Mouse (Mus musculus) heart, postnatal 25 days (tissue): Measurements from ENCODE around the gene Kcnip3. TPM values are rescaled to one million over a fixed set of nuclear protein-coding genes. Genes with fewer than 3 reads are reported as not detected.

Experiments used
- DNase-seq: peaks from one replicate; pipeline ENCODE4 v3.0.0; 2022; ENCODE audit warnings: low spot score
- intact Hi-C: fragments of 180-260 bp; cut with DNase I; formaldehyde crosslinking; loops from one replicate; pipeline ENCODE4 v1.15.1; 2025
- total RNA-seq, 2 experiments: library from RNA; stranded (reverse); gene quantifications; 2 replicates each; pipeline ENCODE4 v1.2.3; 2021

Kcnip3 gene
- total RNA-seq, 2 experiments from 2014 or later, result 1.1 to 1.7 TPM

DNA sequence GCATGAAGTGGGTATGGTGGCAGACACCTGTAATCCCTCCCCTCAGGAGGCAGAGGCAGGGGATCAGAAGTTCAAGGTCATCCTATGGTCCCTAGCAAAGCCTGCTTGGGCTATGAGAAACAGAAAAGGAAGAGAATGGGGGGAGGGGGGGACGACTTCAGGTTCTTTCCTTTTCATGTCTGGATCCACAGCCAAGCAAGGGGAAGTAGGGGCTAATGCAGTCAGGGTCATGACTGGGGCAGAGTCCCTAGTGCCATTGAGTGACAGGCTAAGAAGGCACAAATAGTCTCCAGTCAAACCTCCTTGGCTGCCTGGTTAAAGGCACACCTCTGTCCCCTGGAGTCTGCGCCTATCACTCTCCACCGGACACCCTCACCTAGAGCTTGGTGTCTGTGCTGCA is 3.1 kb downstream of the Kcnip3 start:
- intact Hi-C loops, result no loop called here

DNA sequence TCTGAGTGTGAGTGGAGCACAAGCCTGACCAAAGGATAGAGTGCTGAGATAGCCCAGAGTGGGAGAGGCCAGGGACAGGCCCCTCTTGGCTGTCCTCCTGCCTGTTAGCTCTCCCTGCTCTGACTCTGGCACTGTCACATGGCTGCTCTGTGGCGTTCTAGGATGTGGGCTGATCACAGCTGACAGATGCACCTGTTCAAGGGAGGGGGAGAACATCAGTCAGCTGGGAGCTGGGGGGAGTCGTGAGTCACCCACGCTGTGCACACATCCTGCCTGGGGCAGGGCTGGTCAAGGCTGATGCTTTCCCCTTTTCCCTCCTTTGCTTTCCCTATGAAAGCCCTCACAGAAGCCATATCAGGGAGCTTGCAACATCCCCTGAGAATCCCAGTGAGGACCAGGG is 3.6 kb downstream of the Kcnip3 start:
- no peak for DNase-seq
- intact Hi-C loops, result no loop called here

More for the DNA sequence above, 3.1 kb downstream of the Kcnip3 start:
- no peak for DNase-seq

DNA sequence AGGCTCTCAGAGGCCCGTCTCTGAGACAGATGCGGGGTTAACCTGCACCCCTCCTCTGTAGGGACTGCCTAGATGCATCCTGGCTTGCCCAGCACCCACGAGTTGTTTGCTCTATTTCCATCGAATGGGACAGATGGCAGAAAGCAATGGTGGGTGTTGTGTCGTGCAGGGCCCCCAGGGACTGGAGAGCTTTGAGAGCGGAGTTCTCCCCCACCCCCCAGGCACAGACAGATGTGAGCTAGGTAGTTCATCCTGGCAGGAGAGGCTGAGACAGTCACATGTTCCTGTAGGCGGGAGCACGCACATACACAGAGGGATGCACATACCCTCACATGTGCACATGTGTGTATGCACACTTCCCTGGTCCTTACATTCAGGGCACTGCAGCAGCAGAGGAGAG is 4.8 kb downstream of the Kcnip3 start:
- no peak for DNase-seq
- intact Hi-C loops, result no loop called here

DNA sequence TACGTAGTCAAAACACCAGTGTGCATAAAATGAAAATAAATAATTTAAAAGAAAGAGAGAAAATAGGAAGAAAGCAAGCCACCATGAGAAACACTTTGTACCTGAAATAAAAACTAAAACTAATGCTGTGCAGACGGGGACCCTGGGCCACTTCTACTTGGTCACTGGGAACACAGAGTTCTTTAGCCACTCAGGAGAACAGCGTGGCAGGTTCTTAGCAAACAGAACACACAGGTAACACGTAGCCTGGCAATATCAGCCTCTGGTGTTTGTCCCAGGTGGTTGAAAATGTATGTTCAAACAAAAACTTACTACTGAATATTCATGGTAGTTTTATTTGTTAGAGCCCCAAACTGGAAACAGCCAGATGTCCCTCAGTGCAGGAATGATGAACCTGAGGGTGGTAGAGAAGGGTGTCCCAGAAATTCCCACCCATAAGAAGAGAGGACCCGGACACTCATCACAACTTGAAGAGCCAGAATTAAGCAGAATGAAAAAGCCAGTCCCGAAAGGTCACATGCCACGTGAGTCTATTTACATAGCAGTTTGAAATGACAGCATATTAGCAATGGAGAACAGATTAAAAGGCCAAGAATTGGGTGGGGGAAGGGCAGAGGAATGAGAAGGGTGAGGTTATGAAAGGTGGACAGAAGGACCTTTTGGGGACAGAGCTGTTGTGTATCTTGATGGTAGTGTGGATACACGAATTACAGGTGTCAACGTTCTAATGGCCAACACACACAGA is 7.3 kb downstream of the Kcnip3 start:
- intact Hi-C loops, result no loop called here
- DNase-seq, result no peak

DNA sequence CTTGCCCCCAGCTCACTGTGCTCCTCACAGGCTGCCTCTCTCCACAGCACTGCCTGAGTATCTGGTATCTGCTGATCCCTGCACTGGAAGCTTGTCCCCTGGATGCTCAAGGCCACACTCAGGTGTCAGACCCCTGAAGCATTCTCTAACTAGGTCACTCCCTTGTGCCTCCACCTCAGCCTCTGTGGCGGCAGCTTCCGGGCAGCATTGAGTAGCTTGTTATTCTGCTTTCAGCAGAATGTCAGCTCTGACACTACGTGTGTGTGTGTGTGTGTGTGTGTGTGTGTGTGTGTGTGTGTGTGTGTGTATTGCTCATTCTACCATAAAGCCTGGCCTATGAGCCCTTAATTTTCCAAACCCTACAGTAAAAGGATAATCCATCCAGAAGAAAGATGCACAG is 8.7 kb downstream of the Kcnip3 start:
- no peak for DNase-seq
- intact Hi-C loops, result no loop called here

DNA sequence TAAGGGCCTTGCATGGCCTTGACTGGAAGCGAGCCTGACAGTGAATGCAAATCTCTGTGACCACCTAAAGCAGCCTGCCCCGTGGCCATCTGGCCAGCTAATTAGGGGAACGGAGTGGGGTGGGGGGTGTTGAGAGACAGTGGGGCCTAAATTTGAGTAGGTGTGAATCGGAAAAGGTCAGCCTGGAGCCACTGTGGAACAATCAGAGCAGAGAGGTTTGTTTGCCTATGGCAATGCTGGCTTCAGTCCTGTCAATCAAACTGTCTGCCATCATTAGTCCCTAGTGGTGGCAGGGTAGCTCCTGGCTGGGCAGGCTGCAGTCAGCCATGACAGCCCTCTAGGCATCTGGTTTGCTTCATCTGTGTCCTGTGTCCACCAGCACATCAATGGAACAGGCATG is 10.5 kb downstream of the Kcnip3 start:
- intact Hi-C loops, result no loop called here
- no peak for DNase-seq

DNA sequence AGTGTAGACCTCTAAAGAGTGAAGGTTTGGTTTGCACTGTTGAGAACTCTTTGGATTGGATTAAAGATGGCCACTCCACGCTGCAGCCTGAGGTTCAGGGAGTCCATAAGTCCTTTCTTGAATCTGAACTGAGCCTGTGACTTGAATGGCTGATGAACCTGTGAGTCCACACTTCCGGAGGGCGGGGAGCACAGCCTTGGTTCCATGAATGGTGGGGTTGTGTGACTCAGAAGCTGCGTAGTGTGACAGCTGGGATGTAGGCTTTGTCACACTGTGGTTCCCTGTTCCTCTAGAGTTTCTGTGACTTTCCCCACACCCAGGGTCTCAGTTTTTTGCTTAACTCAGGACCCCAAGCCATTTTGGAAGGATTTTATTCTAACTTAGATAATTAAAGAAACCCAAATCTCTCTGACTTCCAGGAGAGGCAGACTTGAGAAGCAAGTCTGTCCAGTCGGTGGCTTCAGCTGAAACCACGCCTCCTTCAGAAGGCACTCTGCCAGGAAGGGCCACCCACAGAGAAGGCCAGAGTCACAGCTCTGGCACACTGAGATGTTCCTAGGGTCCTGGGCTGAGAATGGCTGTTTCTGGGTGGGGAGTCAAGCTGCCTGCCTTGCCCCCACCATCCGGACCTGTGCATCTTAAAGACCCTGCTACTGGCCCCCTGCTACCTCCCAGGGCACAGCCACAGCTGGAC is 13.8 kb downstream of the Kcnip3 start:
- no peak for DNase-seq
- intact Hi-C loops, result loop anchor here (1.0 kb wide), 1 partner anchor 51 kb away; no protein-coding TSS in a partner anchor

DNA sequence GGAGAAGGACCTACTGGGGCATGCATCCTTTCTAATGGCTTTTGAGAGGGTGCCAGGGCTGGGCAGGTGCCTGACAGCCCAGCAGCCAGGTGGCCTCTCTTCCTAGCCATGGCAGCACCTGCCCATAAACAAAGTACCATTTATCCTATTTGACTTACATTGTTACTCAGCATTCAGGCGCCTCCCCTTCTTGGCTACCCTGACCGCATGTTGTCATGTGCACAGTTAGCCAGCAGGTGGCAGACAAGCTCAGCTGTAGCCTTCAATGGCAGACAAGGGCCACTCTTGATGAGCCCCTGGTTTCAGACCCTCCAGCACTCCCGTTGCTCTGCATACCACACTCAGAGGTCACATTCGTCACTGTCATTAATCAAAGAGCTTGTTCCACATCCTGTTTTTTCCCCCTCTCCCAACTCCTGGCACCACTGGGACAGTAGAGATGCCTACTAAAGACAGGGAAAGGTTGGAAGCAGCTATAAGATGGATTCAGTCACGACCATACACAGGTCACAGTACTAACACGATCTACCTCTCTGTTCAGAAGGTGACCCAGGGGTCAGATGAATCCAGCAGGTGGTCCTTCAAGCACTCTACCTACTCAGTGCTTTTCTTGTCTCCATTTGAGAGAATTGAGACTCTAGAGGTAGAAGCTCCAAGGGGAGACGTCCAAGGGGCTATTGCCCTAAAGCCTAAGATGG is 14.7 kb downstream of the Kcnip3 start:
- intact Hi-C loops, result loop anchor here (1.0 kb wide), 1 partner anchor 52 kb away; no protein-coding TSS in a partner anchor
- DNase-seq, result peak; percentile 28

DNA sequence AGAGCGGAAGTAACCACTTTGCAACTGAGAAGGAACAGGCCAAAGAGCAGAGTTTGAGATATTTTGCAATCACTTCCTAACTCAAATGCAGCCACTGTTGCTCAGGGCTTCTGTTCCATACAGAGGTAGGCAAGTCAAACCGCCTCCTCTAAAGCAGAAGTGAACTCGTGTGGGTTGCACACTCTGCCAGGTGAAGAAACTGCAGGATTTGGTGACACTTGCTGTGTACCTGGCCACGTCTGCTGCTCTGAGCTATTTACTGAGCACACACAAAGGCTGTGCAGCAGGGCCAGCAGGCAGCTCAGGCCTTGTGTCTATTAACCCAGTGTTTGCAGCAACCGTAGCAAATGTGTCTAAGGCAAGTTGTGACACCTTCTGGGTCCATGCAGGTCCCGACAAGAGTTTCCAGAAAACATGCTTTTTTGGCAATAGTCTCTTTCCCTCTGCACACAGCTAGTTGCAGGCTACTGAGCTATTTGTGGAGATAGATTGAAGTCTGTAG is 15.7 kb downstream of the Kcnip3 start:
- no peak for DNase-seq
- intact Hi-C loops, result no loop called here

DNA sequence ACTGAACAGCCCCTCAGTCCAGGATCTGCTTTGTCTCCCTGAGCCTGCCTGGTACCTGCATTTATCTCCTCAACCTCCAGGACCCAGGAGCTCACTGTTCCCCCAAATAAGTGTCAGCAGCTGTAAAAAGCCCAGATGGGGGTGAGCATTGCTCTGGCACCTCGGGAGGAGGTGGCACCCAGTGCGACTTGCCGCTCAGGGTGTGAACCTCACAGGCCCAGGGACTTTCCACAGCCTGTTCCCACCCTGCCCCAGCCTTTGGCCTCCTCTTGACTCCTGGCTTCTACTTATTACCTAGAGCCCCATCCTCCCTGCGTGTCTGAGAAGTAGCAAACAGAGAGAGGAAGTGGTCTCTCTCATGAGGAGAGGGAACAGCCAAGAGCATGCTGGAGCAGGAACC is 16.7 kb downstream of the Kcnip3 start:
- intact Hi-C loops, result no loop called here
- no peak for DNase-seq

DNA sequence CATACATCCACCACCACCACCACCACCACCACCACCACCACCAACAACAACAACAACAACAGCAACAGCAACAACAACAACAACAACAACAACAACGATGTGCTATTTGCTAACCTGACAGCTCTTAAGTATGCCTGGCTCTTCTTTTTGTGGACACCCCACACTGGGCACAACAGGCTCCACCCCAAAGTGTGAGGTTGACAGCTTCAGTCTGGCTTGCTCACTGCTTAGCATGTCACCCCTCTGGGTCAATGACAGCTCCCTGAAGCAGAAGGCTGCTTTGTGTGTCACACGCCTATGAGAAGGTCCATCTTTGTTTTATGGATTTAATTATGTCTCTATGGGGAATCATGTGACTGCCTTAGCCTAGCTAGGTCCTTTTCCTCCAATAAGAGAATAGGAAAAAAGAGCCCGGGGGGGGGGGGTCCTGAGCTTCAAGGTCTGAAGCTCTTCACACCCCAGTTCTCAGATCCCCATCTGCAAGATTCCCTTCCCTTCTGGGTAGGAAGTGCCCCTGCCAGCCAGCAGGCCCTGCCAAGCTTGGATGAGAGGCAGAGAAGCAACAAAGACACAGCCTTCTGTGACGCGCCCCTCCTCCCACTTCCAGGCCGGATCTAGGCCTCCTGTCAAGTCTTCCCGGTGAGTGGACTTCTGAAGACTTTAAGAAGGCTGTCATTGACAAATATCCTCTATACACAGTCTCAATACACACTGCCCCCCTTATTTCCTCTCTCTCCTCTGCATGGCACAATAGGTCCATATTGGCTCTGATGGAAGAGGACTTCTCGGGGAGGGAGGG is 17.9 kb downstream of the Kcnip3 start:
- intact Hi-C loops, result loop anchor here (5.0 kb wide), 1 partner anchor 142 kb away; the partner anchor contains the start of gene Adra2b
- no peak for DNase-seq

DNA sequence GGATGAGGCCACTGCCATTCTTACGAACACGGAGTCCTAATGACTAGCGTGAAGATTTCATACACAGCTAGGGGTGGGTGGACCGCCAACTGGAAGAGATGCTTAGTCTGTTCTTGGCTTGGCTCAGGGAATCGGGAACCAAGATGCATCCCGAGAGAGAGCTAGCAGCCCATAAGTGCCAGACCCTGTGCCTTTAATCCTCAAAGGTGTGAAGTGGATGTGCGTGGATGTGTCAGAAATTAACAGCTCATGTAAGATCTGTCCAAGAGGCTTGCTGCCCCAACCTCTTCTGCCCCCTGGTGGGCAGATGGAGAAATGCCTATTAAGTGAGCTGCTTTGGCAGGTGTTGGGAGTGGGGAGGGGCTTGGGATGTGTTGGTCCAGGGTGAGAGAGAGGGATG is 20.8 kb downstream of the Kcnip3 start:
- no peak for DNase-seq
- intact Hi-C loops, result loop anchor here (1.0 to 5.0 kb wide), 2 partner anchors 39 to 139 kb away; partner anchors contain the start of gene Adra2b

DNA sequence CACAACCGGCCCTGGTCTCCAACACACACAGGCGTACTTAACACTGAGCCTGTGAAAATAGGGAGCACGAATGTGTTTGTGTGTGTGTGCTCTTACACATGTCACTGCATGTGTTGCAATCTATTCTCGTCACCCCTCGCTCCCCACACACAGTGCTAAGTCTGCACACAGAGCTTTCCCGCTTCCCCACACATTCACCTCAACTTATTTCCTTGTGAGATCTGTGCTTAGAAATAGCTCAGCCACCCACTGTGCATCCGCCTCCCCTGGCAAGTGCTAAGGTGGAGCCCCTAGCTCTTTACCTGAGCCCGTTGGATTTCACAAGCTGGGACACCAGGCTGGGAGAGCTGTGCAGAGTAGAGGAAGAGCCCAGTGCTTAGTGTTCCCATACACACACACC is 23.1 kb downstream of the Kcnip3 start:
- DNase-seq, result no peak
- intact Hi-C loops, result no loop called here

DNA sequence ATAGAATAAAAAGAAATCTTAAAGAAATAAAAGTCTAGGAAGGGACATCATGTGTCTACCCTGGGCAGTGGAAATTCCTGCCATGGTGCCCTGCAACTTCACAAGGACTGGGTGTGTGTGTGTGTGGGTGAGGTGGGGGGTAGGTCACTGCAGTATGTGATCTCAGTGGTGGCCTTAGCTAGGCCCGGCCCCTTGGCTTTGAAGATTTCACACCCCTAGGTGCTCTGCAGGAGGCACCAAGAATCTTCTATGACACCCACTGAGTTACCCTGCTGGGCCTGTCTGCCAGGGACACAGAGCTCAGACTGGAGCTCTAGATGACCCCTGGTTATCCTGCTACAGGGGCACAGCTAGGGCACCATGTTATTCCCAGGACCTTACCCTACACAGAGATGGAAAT is 25.6 kb downstream of the Kcnip3 start:
- DNase-seq, result no peak
- intact Hi-C loops, result no loop called here

DNA sequence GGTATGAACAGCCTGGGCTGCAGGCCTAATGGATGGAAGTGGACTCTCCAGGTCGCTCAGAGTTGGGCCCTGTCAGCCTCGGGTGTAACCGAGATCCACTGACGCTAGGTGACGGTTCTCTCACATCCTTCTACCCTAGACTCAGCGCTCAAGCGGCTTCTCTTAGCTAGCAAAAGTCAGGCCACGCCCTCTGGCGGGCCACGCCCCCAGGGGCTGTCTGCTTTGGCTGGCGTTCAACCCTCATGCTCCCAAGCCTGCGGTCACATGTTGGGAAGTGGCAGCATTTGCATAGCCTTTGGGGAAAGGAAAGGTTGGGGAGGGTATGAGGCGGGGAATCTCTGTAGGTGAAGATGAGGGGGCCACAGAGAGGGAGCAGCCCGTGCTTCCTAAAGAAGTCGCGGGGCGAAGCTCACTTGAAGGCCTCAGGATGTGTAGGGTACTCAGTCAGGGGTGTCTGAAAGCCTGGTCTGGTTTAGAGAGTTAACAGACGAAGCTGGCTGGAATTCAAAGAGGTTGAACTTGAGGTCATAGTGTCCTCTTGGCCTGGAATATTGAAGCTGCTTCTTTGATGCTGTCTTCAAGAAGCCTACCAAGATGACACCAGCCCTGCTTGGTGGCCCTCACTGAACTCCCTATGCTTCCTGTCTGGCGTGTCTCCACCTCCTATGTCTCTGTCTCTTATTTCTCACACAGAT is 37.3 kb downstream of the Kcnip3 start:
- intact Hi-C loops, result no loop called here
- DNase-seq, result peak; percentile 50

DNA sequence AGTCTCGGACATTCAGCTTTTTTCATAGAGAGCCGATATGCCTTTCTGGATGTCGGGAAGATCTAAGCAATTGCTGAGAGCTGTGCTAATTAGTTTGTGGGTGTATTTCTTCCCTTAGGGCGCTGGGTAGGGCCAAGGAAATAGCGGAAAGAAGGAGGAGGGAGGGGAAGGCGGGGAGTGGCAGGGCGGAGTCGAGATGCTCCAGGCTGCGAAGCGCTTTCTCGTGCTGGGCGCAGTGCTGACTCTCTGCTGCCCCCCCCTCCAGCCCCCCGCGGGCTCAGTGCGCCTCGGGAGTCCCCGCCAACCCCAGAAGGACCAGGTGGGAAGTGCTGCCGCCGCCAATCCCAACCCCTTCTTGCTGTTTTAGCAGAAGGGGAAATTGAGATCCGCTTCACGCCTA is 38.9 kb downstream of the Kcnip3 start:
- intact Hi-C loops, result no loop called here
- DNase-seq, result no peak

DNA sequence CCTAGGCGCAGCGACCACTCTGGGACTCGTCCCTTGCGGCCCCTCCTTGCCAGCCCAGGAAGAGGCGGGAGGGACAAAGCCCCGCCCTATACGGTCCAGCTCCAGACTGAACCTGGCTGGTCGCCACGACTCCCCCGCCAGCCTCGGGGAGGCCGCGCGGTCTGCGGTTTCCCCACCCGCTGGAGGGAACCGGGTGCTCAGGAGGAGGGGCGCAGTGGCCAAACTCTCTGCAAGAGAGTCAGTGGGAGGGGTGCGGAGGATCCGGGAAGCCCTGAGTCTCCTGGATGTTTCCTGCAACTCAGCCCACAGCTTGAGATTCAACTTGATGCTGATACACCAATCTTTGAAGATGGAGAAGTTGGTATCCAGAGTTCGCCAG is 39.4 kb downstream of the Kcnip3 start:
- intact Hi-C loops, result no loop called here

DNA sequence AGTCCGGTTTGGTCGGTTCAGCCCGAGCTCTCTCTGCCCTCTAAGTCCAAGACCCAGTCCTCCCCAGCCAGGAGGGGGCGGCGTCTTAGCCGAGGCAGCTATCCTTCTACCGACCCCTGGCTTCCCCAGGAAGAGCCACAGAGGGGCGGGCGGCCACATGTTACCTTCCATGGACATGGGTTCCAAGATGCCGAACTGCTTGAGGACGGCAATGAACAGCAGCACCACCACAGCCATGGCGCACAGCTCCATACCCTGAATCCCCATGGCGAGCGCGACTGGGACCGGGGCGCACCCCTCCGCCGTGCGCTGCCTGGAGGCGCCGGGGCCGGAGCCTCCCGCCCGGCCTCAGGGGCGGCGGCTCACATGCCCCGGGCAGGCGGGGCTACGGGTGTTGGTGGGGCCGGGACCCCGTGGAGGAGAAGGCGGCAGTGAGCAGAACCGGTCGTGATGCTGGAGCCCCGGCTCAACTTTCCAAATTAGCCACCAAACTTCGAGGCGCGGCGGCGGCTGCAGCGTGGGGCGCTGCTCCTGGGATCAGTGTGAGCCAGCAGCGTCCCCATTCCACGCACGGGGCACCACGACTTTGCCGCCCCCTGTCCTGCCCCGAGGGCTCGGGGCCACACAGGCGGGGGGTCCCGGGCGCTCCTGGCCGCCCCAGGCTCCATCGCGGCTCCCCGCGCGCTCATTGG is 39.9 kb downstream of the Kcnip3 start:
- intact Hi-C loops, result no loop called here
- no peak for DNase-seq

More for the DNA sequence above, 39.4 kb downstream of the Kcnip3 start:
- peak; percentile 77 for DNase-seq

DNA sequence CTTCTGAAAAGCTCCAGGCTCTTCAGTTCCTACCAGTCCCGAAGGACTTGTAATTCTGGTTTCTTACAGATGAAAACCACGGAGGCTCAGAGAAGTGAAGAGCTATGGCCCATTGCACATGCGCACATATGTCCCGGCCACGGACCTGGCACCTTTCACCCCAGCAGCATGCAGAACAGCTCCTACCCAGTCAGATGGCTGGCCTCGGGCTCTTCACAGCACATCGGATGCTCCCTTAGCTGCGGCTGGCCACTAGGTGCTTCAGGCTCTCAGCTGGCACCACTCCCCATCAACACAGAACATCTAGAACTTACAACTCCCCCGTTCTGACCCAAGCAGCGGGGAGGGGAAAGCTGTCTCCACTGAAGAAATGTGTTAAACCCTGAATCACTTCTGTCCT is 42.1 kb downstream of the Kcnip3 start:
- DNase-seq, result no peak
- intact Hi-C loops, result no loop called here
